Comparison of ENCODE assay signal across 8 mouse cellular contexts in genomic region chr2:30471795-30472720, GRCm38 (mm10). TPM values are rescaled to one million over a fixed set of nuclear protein-coding genes. Genes with fewer than 3 reads are reported as not detected.
DNase-seq lines count a peak whose midpoint lies in the region; ATAC-seq and TF ChIP-seq lines count a peak whose summit lies in the region.

No protein-coding gene starts in this region.

- TF ChIP-seq EP300 in heart, postnatal 0 days (IDR thresholded peaks at IDR 0.05; ENCODE audit: low read depth) = no peak
- TF ChIP-seq EP300 in liver, postnatal 0 days (IDR thresholded peaks at IDR 0.05; ENCODE audit: low read depth) = no peak

- H3K4me1 ChIP-seq in forebrain, embryonic 11.5 days (replicated peaks; ENCODE audit: control insufficient read depth, insufficient read depth, low read length) = peaks cover 15% of the 10 kb centered on the region
- peaks cover 12% of the 10 kb centered on the region for H3K4me1 ChIP-seq in heart, postnatal 0 days (ENCODE audit: control insufficient read depth, insufficient read depth)
- peaks cover 24% of the 10 kb centered on the region for H3K4me1 ChIP-seq in liver, postnatal 0 days (ENCODE audit: insufficient read depth)
- peaks cover 8% of the 10 kb centered on the region; the same call in 1 of the 2 replicates for H3K4me1 ChIP-seq in neural tube, embryonic 14.5 days (ENCODE audit: control insufficient read depth, insufficient read depth, low read length)

- WGBS in forebrain, embryonic 11.5 days = under 1% methylated on average over 46 of the region's 51 CpGs
- under 1% methylated on average over 41 of the region's 51 CpGs for WGBS in heart, postnatal 0 days
- WGBS in liver, postnatal 0 days (ENCODE audit: insufficient replicate concordance) = under 1% methylated on average over 42 of the region's 51 CpGs
- under 1% methylated on average over 47 of the region's 51 CpGs for WGBS in neural tube, embryonic 14.5 days

- peak overlapping the region; percentile 99 for H3K9ac ChIP-seq in forebrain, embryonic 11.5 days (ENCODE audit: low read length)
- H3K9ac ChIP-seq in heart, postnatal 0 days (replicated peaks; ENCODE audit: low read depth, low read length) = peak overlapping the region; percentile 89
- H3K9ac ChIP-seq in liver, postnatal 0 days (replicated peaks) = peak overlapping the region; percentile 52
- peak overlapping the region; percentile 90 for H3K9ac ChIP-seq in neural tube, embryonic 14.5 days (replicated peaks; ENCODE audit: low read depth, low read length)

- peak; percentile 81 to 86 for DNase-seq in B cell, adult 2 months
- DNase-seq in adrenal gland, postnatal 25 days = peak; percentile 79
- peak; percentile 95 for DNase-seq in forebrain, embryonic 11.5 days (ENCODE audit: low spot score)
- peak; percentile 87 for DNase-seq in heart, postnatal 0 days (ENCODE audit: low spot score)
- DNase-seq in kidney, postnatal 36 days = peak; percentile 95 to 97
- peak; percentile 75 for DNase-seq in liver, postnatal 0 days
- peak; percentile 59 to 77 for DNase-seq in thymus, adult 18-20 months

- H3K9me3 ChIP-seq in forebrain, embryonic 11.5 days (ENCODE audit: control insufficient read depth, low read length) = no peaks in the 10 kb centered on the region
- no peaks in the 10 kb centered on the region for H3K9me3 ChIP-seq in heart, postnatal 0 days (replicated peaks; ENCODE audit: control insufficient read depth, low read length)
- no peaks in the 10 kb centered on the region for H3K9me3 ChIP-seq in liver, postnatal 0 days (ENCODE audit: low read length)
- H3K9me3 ChIP-seq in neural tube, embryonic 14.5 days (ENCODE audit: control insufficient read depth, low read length) = no peaks in the 10 kb centered on the region

- H3K27ac ChIP-seq in forebrain, embryonic 11.5 days (ENCODE audit: low read depth, low read length) = peak overlapping the region; percentile 89
- peak overlapping the region; percentile 91 for H3K27ac ChIP-seq in heart, postnatal 0 days (ENCODE audit: low read depth)
- peak overlapping the region; percentile 83 for H3K27ac ChIP-seq in liver, postnatal 0 days (ENCODE audit: low read depth)
- H3K27ac ChIP-seq in neural tube, embryonic 14.5 days (ENCODE audit: low read depth, low read length) = peak overlapping the region; percentile 75

- H3K4me3 ChIP-seq in forebrain, embryonic 11.5 days (ENCODE audit: low read depth, low read length) = peak overlapping the region; percentile 96
- peak overlapping the region; percentile 85 for H3K4me3 ChIP-seq in heart, postnatal 0 days (ENCODE audit: low read depth, low read length)
- peak overlapping the region; percentile 60 for H3K4me3 ChIP-seq in liver, postnatal 0 days (ENCODE audit: low read depth, low read length)
- peak overlapping the region; percentile 82 for H3K4me3 ChIP-seq in neural tube, embryonic 14.5 days (ENCODE audit: low read depth, low read length)

- ATAC-seq in forebrain, embryonic 11.5 days (replicated peaks; ENCODE audit: low FRiP score) = peak; percentile 31
- ATAC-seq in heart, postnatal 0 days (ENCODE audit: insufficient read depth, low read depth) = peak; percentile 54
- ATAC-seq in liver, postnatal 0 days = peak; percentile 58
- no peak for ATAC-seq in neural tube, embryonic 14.5 days (ENCODE audit: low read depth)

- no peak for TF ChIP-seq CTCF in heart, postnatal 0 days (IDR thresholded peaks at IDR 0.05; ENCODE audit: low read depth)
- TF ChIP-seq CTCF in liver, postnatal 0 days (IDR thresholded peaks at IDR 0.05; ENCODE audit: low read depth) = no peak

- peaks cover 3% of the 10 kb centered on the region for H3K27me3 ChIP-seq in forebrain, embryonic 11.5 days (ENCODE audit: control insufficient read depth, insufficient read depth, low read length)
- H3K27me3 ChIP-seq in heart, postnatal 0 days (ENCODE audit: control insufficient read depth, insufficient read depth, low read length) = no peaks in the 10 kb centered on the region
- H3K27me3 ChIP-seq in liver, postnatal 0 days (ENCODE audit: insufficient read depth, low read length) = peaks cover 63% of the 10 kb centered on the region
- H3K27me3 ChIP-seq in neural tube, embryonic 14.5 days (ENCODE audit: control insufficient read depth, insufficient read depth, low read length) = no peaks in the 10 kb centered on the region

- H3K4me2 ChIP-seq in forebrain, embryonic 11.5 days (ENCODE audit: low read depth, low read length, severe bottlenecking) = peak overlapping the region; percentile 89
- peak overlapping the region; percentile 96 for H3K4me2 ChIP-seq in heart, postnatal 0 days (ENCODE audit: low read depth, low read length)
- peak overlapping the region; percentile 76 for H3K4me2 ChIP-seq in liver, postnatal 0 days (ENCODE audit: low read depth, low read length)
- peak overlapping the region; percentile 92 for H3K4me2 ChIP-seq in neural tube, embryonic 14.5 days (ENCODE audit: low read depth, low read length)

- no peaks in the 10 kb centered on the region for H3K36me3 ChIP-seq in forebrain, embryonic 11.5 days (ENCODE audit: control insufficient read depth, insufficient read depth, low read length)
- no peaks in the 10 kb centered on the region for H3K36me3 ChIP-seq in heart, postnatal 0 days (replicated peaks; ENCODE audit: control insufficient read depth, insufficient read depth, low read length)
- no peaks in the 10 kb centered on the region for H3K36me3 ChIP-seq in liver, postnatal 0 days (replicated peaks; ENCODE audit: insufficient read depth, low read length)
- no peaks in the 10 kb centered on the region for H3K36me3 ChIP-seq in neural tube, embryonic 14.5 days (ENCODE audit: control insufficient read depth, insufficient read depth, low read length)

RNA-seq across cellular contexts. Expression of gene Ier5l, which starts 2.0 kb away (rescaled TPM):
- total RNA-seq in adrenal gland, postnatal 25 days (2021) = 5.9 and 6.3 TPM in 2 replicates
- 3.7 and 8.5 TPM in 2 replicates for polyA plus RNA-seq in forebrain, embryonic 11.5 days (2014; fragmentation: Nextera tagmentation; extraction: Ambion mirVana)
- 12.4 and 12.5 TPM in 2 replicates for total RNA-seq in heart, postnatal 0 days (2014; rRNA removed; ENCODE audit: low replicate concordance)
- polyA plus RNA-seq in heart, postnatal 0 days (2015; fragmentation: Nextera tagmentation; extraction: Ambion mirVana) = 0.94 and 1.2 TPM in 2 replicates
- polyA plus RNA-seq in liver, postnatal 0 days (2015; fragmentation: Nextera tagmentation; extraction: Ambion mirVana) = 0.31 and 0.69 TPM in 2 replicates
- 2.3 and 2.6 TPM in 2 replicates for polyA plus RNA-seq in neural tube, embryonic 14.5 days (2014; fragmentation: Nextera tagmentation; extraction: Ambion mirVana)

RNA-seq across cellular contexts. Expression of gene Ptpa, which starts 56.2 kb away (rescaled TPM):
- total RNA-seq in adrenal gland, postnatal 25 days (2021) = 130 and 145 TPM in 2 replicates
- polyA plus RNA-seq in forebrain, embryonic 11.5 days (2014; fragmentation: Nextera tagmentation; extraction: Ambion mirVana) = 90.0 and 94.5 TPM in 2 replicates
- 109 and 112 TPM in 2 replicates for total RNA-seq in heart, postnatal 0 days (2014; rRNA removed; ENCODE audit: low replicate concordance)
- polyA plus RNA-seq in heart, postnatal 0 days (2015; fragmentation: Nextera tagmentation; extraction: Ambion mirVana) = 92.4 TPM in 2 replicates
- polyA plus RNA-seq in liver, postnatal 0 days (2015; fragmentation: Nextera tagmentation; extraction: Ambion mirVana) = 65.6 and 76.8 TPM in 2 replicates
- polyA plus RNA-seq in neural tube, embryonic 14.5 days (2014; fragmentation: Nextera tagmentation; extraction: Ambion mirVana) = 65.8 and 70.7 TPM in 2 replicates

RNA-seq across cellular contexts. Expression of gene Crat, which starts 56.4 kb away (rescaled TPM):
- 130 and 142 TPM in 2 replicates for total RNA-seq in adrenal gland, postnatal 25 days (2021)
- 25.8 and 30.0 TPM in 2 replicates for polyA plus RNA-seq in forebrain, embryonic 11.5 days (2014; fragmentation: Nextera tagmentation; extraction: Ambion mirVana)
- 351 and 413 TPM in 2 replicates for total RNA-seq in heart, postnatal 0 days (2014; rRNA removed; ENCODE audit: low replicate concordance)
- polyA plus RNA-seq in heart, postnatal 0 days (2015; fragmentation: Nextera tagmentation; extraction: Ambion mirVana) = 263 and 266 TPM in 2 replicates
- 57.5 and 64.3 TPM in 2 replicates for polyA plus RNA-seq in liver, postnatal 0 days (2015; fragmentation: Nextera tagmentation; extraction: Ambion mirVana)
- 27.7 and 32.4 TPM in 2 replicates for polyA plus RNA-seq in neural tube, embryonic 14.5 days (2014; fragmentation: Nextera tagmentation; extraction: Ambion mirVana)
